Mouse (Mus musculus): ENCODE measurements around the gene Rprd2.

- TF ChIP-seq POLR2A (IDR thresholded peaks at IDR 0.05; ENCODE audit: extremely low read depth, insufficient read depth, low read length) = no peak
- no peak for TF ChIP-seq CTCF (IDR thresholded peaks at IDR 0.05; ENCODE audit: low read depth, low read length)
These were observed 20.6 kb upstream of the Rprd2 start for GRCm38 (mm10) chr3:95839250-95839649.
